Mouse (Mus musculus) kidney, postnatal 36 days (tissue): ENCODE results near the gene Fabp7.

Experiments used
- DNase-seq, 2 experiments: peaks; one replicate each; pipeline ENCODE4 v3.0.0; 2021 to 2022; ENCODE audit warnings: mixed read lengths in 2 of 2

The Fabp7 gene

DNA sequence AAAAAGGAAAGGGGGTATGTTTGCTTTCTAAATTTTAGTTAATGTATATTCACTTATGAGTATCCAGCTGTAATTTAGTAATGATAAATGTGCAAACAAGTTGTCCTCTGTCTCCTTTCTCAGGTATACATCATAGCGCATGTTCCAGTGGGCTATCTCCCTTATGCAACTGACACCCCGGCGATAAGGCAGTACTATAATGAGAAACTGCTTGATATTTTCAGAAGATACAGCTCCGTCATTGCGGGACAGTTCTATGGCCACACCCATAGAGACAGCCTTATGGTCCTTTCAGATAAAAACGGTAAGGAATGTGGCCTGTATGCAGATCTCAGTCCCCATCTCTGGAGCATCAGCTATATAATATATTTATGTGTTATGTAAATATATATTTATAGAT, 23.1 kb downstream of the Fabp7 start:
- no peak for DNase-seq

DNA sequence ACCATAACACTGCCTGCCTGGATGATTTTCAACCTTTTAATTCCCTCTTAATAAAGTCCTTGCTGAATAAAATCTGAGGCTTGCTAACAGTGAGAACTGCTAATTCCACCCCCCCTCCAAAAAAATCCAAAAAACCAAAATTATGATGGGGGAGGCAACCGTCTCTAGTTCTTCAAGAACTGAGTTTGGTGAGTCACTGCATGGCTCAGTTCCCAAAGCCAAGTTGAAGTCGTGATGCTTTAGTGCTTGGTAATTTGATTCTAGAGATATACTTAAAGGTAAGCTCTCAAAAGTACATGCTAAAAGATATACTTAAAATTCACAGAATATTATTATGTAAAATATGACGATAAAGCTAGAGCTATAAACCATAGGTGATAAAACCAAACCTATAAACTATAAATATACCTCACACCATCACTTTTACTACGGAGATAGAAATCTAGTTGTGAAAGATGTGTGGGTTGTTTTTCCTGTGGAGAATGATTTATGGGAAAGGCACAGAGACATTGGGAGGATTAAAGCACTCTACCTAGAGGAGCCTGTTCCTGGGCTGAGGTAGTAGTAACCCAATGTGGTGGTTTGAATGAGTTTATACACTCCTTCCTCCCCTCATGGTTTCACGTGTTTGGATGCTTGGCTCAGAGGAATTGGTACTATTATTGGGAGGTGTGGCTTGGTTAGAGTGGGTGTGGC, 27.6 kb downstream of the Fabp7 start:
- DNase-seq: no peak

DNA sequence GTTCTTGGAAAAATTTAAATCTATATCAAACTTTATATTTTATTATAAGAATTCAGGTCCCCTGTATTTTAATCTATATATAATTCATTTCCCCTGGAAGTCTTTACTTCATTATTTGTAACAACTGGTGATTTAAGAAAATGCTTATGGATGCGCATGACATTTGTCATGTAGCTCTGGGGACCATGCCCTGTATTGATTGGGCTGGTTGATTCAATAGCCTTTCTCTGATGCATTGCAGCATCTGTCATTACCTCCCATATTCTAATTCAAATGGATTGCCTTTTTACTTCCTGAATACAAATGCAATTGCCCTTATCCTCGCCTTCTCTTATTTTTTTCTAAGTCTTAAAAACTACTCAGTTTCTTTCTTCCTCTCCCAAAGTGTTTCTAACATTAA, 29.6 kb downstream of the Fabp7 start:
- DNase-seq: no peak

DNA sequence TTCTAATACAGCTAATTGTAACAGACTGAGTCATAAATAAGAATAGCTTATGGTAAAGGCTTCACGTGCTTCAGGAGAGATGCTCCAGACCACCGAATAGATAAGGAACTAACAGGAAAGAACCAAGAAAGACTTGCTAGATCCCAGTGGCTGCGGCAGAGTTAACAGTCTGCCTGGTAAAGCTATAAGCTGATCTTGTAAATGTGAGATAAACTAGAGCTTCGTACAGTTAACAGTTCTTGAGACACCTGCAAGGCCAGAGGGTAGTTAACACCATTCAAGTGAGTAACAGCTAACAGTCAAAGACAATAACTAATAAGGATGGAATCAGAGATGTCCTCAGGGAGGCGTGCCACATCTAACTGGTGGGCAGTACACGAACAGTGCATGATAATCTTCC, 31.2 kb downstream of the Fabp7 start:
- DNase-seq: no peak

DNA sequence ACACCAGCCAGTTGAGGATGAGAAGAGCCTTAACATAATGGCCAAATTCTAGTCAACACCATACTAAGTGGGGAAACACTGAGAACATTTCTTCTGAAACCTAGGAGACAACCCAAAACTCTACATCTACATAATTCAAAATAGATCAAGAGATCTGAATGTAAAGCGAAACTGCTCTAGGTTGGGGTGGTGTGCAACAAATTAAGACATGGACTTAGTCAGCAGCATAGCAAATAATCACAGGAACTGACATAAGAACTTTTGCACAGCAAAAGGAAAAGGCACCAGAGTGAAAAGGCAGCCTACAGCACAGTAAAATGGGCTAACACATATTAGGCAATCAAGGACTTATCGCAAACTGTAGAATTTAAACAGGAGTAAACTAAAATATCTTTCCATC, 34.5 kb downstream of the Fabp7 start:
- DNase-seq: no peak

DNA sequence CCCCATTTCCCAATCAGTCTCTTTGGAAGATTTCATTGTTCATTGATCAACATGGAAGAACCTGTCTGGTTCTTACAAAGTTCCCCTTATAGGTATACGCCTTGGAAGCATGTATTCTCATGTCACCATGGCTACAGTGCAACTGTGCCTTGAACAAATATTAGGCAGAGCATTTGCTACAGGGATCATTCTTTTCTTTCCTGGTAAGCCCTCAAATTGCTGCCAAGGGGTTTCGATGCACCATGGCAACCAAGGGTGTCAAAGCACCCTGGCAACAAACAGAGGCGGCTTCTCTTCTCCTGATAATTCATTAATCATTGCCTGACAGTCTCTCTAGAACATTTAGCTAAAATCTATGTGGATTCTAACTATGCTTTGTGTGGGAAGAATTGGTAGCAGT, 37.8 kb downstream of the Fabp7 start:
- no peak for DNase-seq

DNA sequence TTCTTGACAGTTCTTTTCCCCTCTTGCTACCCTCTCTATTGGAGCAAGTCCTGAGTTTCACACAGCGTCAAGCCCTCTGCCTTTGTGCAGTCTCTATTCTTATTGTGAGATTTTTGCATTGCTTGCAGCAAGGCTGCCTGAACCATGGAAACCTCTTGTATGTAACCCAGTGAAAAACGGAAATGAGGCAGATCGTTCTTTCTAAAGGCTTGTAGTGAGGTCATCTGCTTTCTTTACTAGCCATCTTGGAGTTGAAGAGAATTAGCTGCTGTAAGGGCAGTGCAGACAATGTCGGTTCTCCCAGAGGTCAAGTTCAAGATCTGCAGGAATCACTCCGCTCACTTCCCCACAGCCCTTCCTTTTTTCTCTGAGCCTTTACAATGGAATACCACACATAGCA, 44.0 kb downstream of the Fabp7 start:
- no peak for DNase-seq

DNA sequence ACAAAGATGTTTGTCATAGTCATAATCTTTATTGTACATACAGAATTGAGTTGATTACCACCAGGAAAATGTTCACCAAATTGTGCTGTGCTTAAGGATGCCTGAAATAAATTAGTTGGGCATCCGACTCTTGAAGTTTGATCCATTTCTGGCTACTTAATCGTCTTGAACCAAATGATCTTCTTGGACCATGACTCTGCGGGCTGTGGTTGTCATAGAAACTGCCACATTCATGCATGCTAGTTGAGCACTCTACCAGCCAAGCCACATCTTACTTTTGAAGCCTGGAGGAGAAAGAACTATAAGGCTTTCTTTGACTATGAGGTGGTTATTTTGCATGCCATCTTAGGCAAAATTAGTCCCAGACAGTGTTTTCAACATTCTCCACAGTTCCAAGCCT, 44.9 kb downstream of the Fabp7 start:
- no peak for DNase-seq

DNA sequence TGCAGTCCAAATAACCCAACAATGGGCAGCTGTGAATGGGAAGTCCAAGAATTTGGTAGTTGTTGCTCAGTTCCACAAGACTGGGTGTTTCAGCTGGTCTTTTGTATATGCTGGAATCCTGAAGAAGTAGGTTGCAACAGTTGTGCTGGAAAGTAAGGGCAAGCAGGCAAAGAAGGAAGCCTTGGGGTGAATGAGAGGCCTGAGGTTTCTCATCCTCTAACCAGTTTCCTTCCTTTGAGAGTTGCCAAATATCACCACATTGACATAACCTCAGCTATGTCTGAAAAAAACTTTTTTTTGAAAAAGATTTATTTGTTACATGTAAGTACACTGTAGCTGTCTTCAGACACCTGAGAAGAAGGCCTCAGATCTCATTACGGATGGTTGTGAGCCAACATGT, 50.4 kb downstream of the Fabp7 start:
- DNase-seq: no peak

DNA sequence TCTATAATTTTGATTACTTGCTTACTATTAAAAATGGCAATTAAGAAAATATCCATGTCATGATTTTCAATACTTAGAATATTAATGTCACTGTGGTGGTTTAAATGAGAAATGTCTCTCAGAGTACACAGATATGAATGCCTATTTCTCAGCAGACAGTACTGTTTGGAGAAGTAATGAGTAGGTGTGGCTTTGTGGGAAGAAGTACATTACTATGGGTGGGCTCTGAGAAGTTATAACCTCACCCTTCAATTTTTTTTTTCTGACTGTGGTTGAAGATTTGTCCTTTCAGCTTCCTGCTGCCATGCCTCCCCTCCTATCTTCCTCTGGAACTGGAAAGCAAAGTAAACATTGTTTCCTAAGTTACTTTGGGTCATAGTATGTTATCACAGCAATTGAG, 51.3 kb downstream of the Fabp7 start:
- DNase-seq: no peak
